Mouse (Mus musculus) lung, adult 10 weeks (tissue): Measurements from ENCODE around the gene Medag. TPM values are rescaled to one million over a fixed set of nuclear protein-coding genes. Genes with fewer than 3 reads are reported as not detected.

Source experiments
- polyA plus RNA-seq: library from polyadenylated mRNA; stranded (reverse); fragments of 350-450 nt; fragmentation: Illumina TruSeq; extraction: RNeasy Lipid Tissue Mini Kit (QIAGEN cat#74804); gene quantifications from one replicate; pipeline ENCODE4 v1.2.3, GENCODE M21; 2014; ENCODE audit warnings: low read depth, low replicate concordance; ENCODE audit not compliant: insufficient read depth

The Medag gene
- polyA plus RNA-seq, result 10.9 TPM

GRCm38 (mm10) chr5:149411509-149412193 is at the start of gene Medag:
Gene Medag (plus strand): TSS chr5:149411749.

GRCm38 (mm10) chr5:149439531-149440179 is 28.1 kb downstream of the Medag start, which contains the start of gene Tex26:
Gene Tex26 (plus strand): TSS chr5:149439660.

Other genes starting within 250 kb of the Medag start
- gene Uspl1, start 227.4 kb upstream of the Medag start, polyA plus RNA-seq, result 14.0 TPM
- 384 TPM for gene Hmgb1, start 227.3 kb upstream of the Medag start, polyA plus RNA-seq
- 99.1 TPM for gene Alox5ap, start 147.0 kb upstream of the Medag start, polyA plus RNA-seq
- gene Tex26, start 27.9 kb downstream of the Medag start, polyA plus RNA-seq, result 2.2 TPM
- 1.5 TPM for gene Wdr95, start 116.9 kb downstream of the Medag start, polyA plus RNA-seq
- gene Hsph1, start 224.6 kb downstream of the Medag start, polyA plus RNA-seq, result 42.6 TPM